Mouse (Mus musculus) testis, adult 2 months (tissue): ENCODE measurements around the gene Rnh1.

ENCODE experiments used
- CTCF ChIP-seq: fragments of 200-500 bp; IDR thresholded peaks from 2 replicates; pipeline ENCODE4 v1.5.1; 2012; ENCODE audit warnings: low read depth, mild to moderate bottlenecking, inconsistent platforms, low read length, moderate library complexity; ENCODE audit not compliant: control insufficient read depth, insufficient read depth, insufficient replicate concordance
- POLR2A ChIP-seq: fragments of 200-500 bp; IDR thresholded peaks from 2 replicates; pipeline ENCODE4 v1.6.1; 2012; ENCODE audit warnings: low read depth, mild to moderate bottlenecking, inconsistent platforms, low read length, moderate library complexity; ENCODE audit not compliant: control insufficient read depth

DNA sequence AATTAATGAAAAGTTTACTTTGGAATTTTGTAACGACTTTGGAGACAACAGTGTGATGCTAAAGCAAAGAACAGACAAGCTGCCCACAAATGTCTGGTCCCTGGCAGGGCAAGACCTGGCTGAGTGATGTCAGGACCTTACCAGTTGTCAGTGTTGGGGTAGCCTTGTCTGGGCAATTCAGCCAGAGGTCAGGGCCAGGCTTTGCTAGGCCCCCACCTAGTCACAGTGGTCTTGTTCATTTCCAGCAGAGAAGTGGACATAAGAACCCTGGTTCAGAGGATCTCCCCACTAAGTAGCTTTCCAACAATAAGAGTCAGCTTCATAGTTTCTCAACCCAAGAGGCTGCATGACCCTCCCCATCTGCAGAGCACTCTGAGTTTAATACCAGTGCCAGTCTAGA, 47.7 kb upstream of the Rnh1 start:
- TF ChIP-seq CTCF (no peak), POLR2A (no peak)
